Mouse (Mus musculus): ENCODE results near the gene Ccl17. TPM values are rescaled to one million over a fixed set of nuclear protein-coding genes. Genes with fewer than 3 reads are reported as not detected.

Gene Ccl17
- polyA plus RNA-seq (2015; fragmentation: Nextera tagmentation; extraction: Ambion mirVana): 0.32 TPM in 1 of 2 replicates, not detected in the other

DNA sequence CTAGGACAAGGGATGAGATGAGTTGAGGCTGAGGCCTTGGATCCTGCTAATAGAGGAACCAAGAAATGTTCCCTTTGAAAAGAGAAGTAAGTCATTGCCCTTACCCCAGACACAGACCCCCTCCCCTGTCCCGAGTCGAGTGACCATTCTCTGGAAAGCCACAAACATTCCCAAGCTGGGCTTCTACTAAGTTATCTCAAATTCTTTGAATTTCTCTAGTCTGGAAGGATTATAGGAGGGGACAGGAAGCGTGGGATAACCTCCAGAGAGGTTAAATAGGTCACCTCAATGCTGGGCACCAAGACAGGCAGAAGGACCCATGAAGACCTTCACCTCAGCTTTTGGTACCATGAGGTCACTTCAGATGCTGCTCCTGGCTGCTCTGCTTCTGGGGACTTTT, at the start of gene Ccl17:
TSS of gene Ccl17 (plus strand) at position 301 of the 400 bp plus-strand sequence.
- Histone ChIP-seq H3K9ac (no peak within 1 kb of the TSS), H3K4me2 (no peak within 1 kb of the TSS), H3K27me3 (no peaks in the 10 kb centered on the region), H3K4me3 (no peak within 1 kb of the TSS), H3K27ac (no peak within 1 kb of the TSS), H3K4me1 (no peaks in the 10 kb centered on the region), H3K36me3 (no peaks in the 10 kb centered on the region), H3K9me3 (no peaks in the 10 kb centered on the region)
- no peak for ATAC-seq (ENCODE audit: borderline replicate concordance, extremely low read depth, low FRiP score, low TSS enrichment)
- WGBS: 26% methylated on average over 3 of the region's 3 CpGs

- Histone ChIP-seq H3K27me3 (peaks cover 19% of the 10 kb centered on the region), H3K4me1 (peaks cover 19% of the 10 kb centered on the region), H3K36me3 (no peaks in the 10 kb centered on the region), H3K4me2 (no peak overlapping the region), H3K27ac (no peak overlapping the region), H3K4me3 (no peak overlapping the region), H3K9me3 (no peaks in the 10 kb centered on the region), H3K9ac (no peak overlapping the region)
- ATAC-seq (ENCODE audit: borderline replicate concordance, extremely low read depth, low FRiP score, low TSS enrichment): no peak
- 56% methylated on average over 9 of the region's 9 CpGs for WGBS
Measured at GRCm38 (mm10) chr8:94767035-94767434, 43.2 kb upstream of the Ccl17 start.

DNA sequence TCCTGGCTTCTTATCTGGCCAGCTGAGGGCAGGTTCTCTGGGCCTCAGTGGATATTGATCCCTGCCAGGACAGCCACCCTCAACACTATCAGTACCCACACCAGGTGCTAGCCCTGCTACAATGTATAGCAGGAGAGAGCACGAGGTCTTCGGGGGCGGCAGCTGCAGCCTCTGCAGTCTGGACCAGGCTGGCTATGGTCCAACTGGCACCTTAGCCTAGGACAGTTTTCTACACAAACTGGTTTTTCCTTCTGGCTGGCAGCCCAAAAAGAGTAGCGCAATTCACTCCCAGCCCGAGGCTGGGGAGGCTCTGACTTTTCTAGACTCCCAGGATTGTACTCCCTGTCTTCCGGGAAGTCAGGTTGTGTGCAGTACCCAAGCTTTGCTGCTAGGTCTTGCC, 39.3 kb upstream of the Ccl17 start:
- peak overlapping the region; percentile 71 for H3K27ac ChIP-seq
- WGBS: 12% methylated on average over 6 of the region's 6 CpGs
- ATAC-seq (ENCODE audit: borderline replicate concordance, extremely low read depth, low FRiP score, low TSS enrichment): no peak
- H3K36me3 ChIP-seq: no peaks in the 10 kb centered on the region
- H3K4me1 ChIP-seq: peaks cover 26% of the 10 kb centered on the region
- no peak overlapping the region for H3K9ac ChIP-seq
- H3K27me3 ChIP-seq: peaks cover 37% of the 10 kb centered on the region
- peak overlapping the region; percentile 80; the same call in 1 of the 2 replicates for H3K4me2 ChIP-seq
- no peaks in the 10 kb centered on the region for H3K9me3 ChIP-seq
- H3K4me3 ChIP-seq: no peak overlapping the region

- peaks cover 37% of the 10 kb centered on the region for H3K27me3 ChIP-seq
- 3% methylated on average over 38 of the region's 38 CpGs for WGBS
- peak within 1 kb of the TSS; percentile 80 for H3K4me2 ChIP-seq
- H3K4me1 ChIP-seq: peaks cover 26% of the 10 kb centered on the region
- H3K9me3 ChIP-seq: no peaks in the 10 kb centered on the region
- peak within 1 kb of the TSS; percentile 43 for H3K4me3 ChIP-seq
- H3K36me3 ChIP-seq: no peaks in the 10 kb centered on the region
- H3K27ac ChIP-seq: peak within 1 kb of the TSS; percentile 71
- ATAC-seq (ENCODE audit: borderline replicate concordance, extremely low read depth, low FRiP score, low TSS enrichment): peak; percentile 83
- H3K9ac ChIP-seq: peak within 1 kb of the TSS; percentile 37
Measured at GRCm38 (mm10) chr8:94771941-94772670, 38.1 kb upstream of the Ccl17 start, which contains the start of gene Cx3cl1. TSS of gene Cx3cl1 (plus strand) at chr8:94772009.

DNA sequence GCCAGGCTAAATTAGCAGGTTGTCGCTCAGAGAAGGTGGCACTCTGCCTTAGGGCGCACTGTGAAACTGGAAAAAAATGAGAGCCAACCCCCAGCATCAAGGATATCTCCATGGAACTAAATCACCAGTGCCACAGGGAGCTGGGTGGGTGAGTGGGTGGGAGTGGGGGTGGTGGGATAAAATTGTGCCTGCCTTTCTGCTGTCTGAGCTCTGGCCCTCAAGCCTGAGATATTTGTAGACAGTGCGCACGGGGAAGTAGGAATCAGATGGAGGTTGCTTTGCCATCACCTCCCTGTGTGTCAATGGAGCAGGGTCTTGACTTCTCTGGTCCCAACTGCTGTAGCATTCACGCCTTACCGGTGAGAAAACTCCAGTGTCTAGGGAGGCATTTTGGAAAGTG, 37.2 kb upstream of the Ccl17 start:
- H3K4me2 ChIP-seq: peak overlapping the region; percentile 80; the same call in 1 of the 2 replicates
- peak overlapping the region; percentile 43 for H3K4me3 ChIP-seq
- peaks cover 34% of the 10 kb centered on the region for H3K27me3 ChIP-seq
- no peak overlapping the region for H3K27ac ChIP-seq
- no peaks in the 10 kb centered on the region for H3K36me3 ChIP-seq
- WGBS: 53% methylated on average over 6 of the region's 6 CpGs
- peaks cover 30% of the 10 kb centered on the region for H3K4me1 ChIP-seq
- H3K9me3 ChIP-seq: no peaks in the 10 kb centered on the region
- H3K9ac ChIP-seq: no peak overlapping the region
- no peak for ATAC-seq (ENCODE audit: borderline replicate concordance, extremely low read depth, low FRiP score, low TSS enrichment)

DNA sequence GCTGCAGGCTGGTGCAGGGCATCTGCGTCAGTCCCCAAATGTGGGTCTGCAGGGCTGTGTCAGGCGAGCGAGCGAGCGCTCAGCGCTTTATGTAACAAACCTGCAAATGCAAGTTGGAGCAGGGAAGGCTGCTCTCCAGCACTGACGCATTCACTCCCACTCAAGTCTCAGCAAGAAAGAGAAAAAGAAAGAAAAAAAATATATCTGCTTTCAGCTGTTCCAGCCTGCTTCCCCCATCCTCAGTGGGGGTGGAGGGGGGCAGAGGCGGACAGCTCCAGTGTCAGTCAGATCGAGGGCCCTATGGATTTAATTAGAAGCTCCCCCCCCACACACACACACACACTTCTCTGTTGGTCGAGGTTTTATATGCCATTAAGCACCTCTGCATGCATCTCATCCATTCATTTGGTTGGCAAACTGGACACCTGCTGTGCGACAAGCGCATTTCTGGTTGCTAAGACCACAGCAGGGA, 36.5 kb upstream of the Ccl17 start:
- Histone ChIP-seq H3K9ac (no peak overlapping the region), H3K27ac (no peak overlapping the region), H3K36me3 (no peaks in the 10 kb centered on the region), H3K4me2 (no peak overlapping the region), H3K4me1 (peaks cover 37% of the 10 kb centered on the region), H3K4me3 (no peak overlapping the region), H3K9me3 (no peaks in the 10 kb centered on the region), H3K27me3 (peaks cover 34% of the 10 kb centered on the region)
- 26% methylated on average over 12 of the region's 12 CpGs for WGBS
- no peak for ATAC-seq (ENCODE audit: borderline replicate concordance, extremely low read depth, low FRiP score, low TSS enrichment)

DNA sequence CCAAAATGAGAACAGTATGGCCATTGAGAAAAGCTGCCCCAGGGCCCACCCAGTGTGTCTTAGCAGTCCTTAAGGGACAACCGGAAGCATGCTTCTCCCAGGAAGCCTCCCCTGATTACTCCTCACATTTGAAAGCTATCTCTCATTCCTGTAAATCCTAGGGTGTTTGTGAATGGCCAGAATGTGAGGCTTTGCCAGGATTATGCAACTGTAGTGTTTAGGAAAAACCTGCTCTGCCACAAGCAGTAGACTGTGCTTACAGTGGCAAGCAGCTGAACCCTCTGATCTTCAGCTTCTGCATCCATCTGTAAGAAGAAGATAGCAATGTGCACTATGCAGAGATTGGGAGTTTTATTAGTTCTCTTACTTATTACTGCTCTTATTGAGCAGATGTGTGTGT, 35.7 kb upstream of the Ccl17 start:
- no peaks in the 10 kb centered on the region for H3K9me3 ChIP-seq
- H3K4me2 ChIP-seq: no peak overlapping the region
- H3K27me3 ChIP-seq: peaks cover 31% of the 10 kb centered on the region
- 75% methylated on average over 1 of the region's 1 CpGs for WGBS
- H3K4me3 ChIP-seq: no peak overlapping the region
- no peak overlapping the region for H3K27ac ChIP-seq
- H3K4me1 ChIP-seq: peaks cover 39% of the 10 kb centered on the region
- H3K36me3 ChIP-seq: no peaks in the 10 kb centered on the region
- no peak overlapping the region for H3K9ac ChIP-seq
- ATAC-seq (ENCODE audit: borderline replicate concordance, extremely low read depth, low FRiP score, low TSS enrichment): no peak

DNA sequence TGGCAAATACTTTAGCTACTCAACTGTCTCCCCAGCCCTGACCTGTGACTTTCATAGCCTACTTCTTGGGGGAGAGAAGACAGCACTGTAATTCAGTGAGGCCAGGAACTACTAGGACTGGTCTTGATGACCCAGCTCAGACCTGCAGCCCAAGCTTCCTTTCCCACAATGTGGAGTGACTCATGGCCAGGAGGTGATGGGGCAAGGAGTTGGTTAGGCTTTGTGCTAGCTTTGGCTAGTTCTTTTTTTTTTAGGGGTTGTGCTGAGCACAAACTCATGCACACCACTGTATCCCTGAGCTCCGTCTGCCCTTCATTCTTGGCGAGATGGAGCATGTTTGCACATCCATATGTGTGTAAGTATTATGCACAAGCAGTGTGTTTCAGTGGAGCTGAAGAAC, 33.9 kb upstream of the Ccl17 start:
- Histone ChIP-seq H3K36me3 (no peaks in the 10 kb centered on the region), H3K27ac (no peak overlapping the region), H3K4me1 (peaks cover 26% of the 10 kb centered on the region), H3K9ac (no peak overlapping the region), H3K27me3 (peaks cover 23% of the 10 kb centered on the region), H3K9me3 (no peaks in the 10 kb centered on the region), H3K4me3 (no peak overlapping the region), H3K4me2 (no peak overlapping the region)
- WGBS: 63% methylated on average over 2 of the region's 2 CpGs
- no peak for ATAC-seq (ENCODE audit: borderline replicate concordance, extremely low read depth, low FRiP score, low TSS enrichment)

DNA sequence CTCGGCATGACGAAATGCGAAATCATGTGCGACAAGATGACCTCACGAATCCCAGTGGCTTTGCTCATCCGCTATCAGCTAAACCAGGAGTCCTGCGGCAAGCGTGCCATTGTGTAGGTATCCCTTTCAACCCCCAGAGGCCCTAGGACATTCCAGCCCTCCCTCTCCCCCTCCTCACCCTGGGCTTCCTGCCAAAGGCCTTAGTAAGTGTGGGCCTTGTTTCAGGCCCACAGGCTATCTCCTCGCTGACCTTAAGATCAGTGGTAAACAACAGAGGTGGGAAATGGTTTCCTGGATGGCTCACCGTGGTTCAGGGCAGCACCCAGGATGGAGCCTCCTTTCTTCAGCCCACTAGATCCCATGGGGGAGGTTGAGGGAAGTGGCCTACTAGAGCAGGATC, 32.2 kb upstream of the Ccl17 start:
- H3K4me1 ChIP-seq: peaks cover 19% of the 10 kb centered on the region
- 0 out of 2 replicates have a peak, but pooled peaks have one; percentile 3 for ATAC-seq (ENCODE audit: borderline replicate concordance, extremely low read depth, low FRiP score, low TSS enrichment)
- no peak overlapping the region for H3K4me3 ChIP-seq
- peak overlapping the region; percentile 12; the same call in 1 of the 2 replicates for H3K4me2 ChIP-seq
- no peak overlapping the region for H3K9ac ChIP-seq
- no peaks in the 10 kb centered on the region for H3K9me3 ChIP-seq
- 43% methylated on average over 10 of the region's 10 CpGs for WGBS
- no peaks in the 10 kb centered on the region for H3K36me3 ChIP-seq
- peaks cover 11% of the 10 kb centered on the region for H3K27me3 ChIP-seq
- H3K27ac ChIP-seq: peak overlapping the region; percentile 57

- no peak overlapping the region for H3K4me3 ChIP-seq
- peak; percentile 36; the same call in 1 of the 2 replicates for ATAC-seq (ENCODE audit: borderline replicate concordance, extremely low read depth, low FRiP score, low TSS enrichment)
- H3K9me3 ChIP-seq: no peaks in the 10 kb centered on the region
- H3K9ac ChIP-seq: no peak overlapping the region
- H3K4me2 ChIP-seq: peak overlapping the region; percentile 12; the same call in 1 of the 2 replicates
- no peaks in the 10 kb centered on the region for H3K36me3 ChIP-seq
- peaks cover 19% of the 10 kb centered on the region for H3K4me1 ChIP-seq
- peak overlapping the region; percentile 57 for H3K27ac ChIP-seq
- WGBS: 11% methylated on average over 5 of the region's 5 CpGs
- H3K27me3 ChIP-seq: 0 out of 2 replicates have a peak, but pooled peaks cover 6% of the 10 kb centered on the region
Measured at GRCm38 (mm10) chr8:94778473-94778872, 31.8 kb upstream of the Ccl17 start.

- Histone ChIP-seq H3K27ac (peak overlapping the region; percentile 57), H3K9me3 (no peaks in the 10 kb centered on the region), H3K27me3 (0 out of 2 replicates have a peak, but pooled peaks cover under 1% of the 10 kb centered on the region), H3K36me3 (no peaks in the 10 kb centered on the region), H3K4me3 (no peak overlapping the region), H3K9ac (no peak overlapping the region), H3K4me1 (peaks cover 19% of the 10 kb centered on the region), H3K4me2 (no peak overlapping the region)
- 68% methylated on average over 10 of the region's 10 CpGs for WGBS
- no peak for ATAC-seq (ENCODE audit: borderline replicate concordance, extremely low read depth, low FRiP score, low TSS enrichment)
Measured at GRCm38 (mm10) chr8:94778895-94779533, 31.2 kb upstream of the Ccl17 start.

Measured in lung, embryonic 15.5 days (tissue).